Mouse (Mus musculus) adrenal gland, adult 8-10 months (tissue): ENCODE results near the gene Sema4b. TPM values are rescaled to one million over a fixed set of nuclear protein-coding genes. Genes with fewer than 3 reads are reported as not detected.
A peak's percentile ranks its signal among the peaks of the same experiment; 100 is the strongest.

Experiments
- DNase-seq: peaks from one replicate; pipeline ENCODE4 v3.0.0; 2022
- total RNA-seq, 4 experiments: library from RNA; stranded (reverse); gene quantifications; 2 replicates each; pipeline ENCODE4 v1.2.4; 2022

Sema4b gene
- total RNA-seq, 4 experiments from 2014 or later: 58.6 to 86.9 (median 67.8) TPM

GRCm38 (mm10) chr7:80220237-80220797 is 33.7 kb downstream of the Sema4b start:
- DNase-seq: no peak

- no peak for DNase-seq
Measured at GRCm38 (mm10) chr7:80221179-80221750, 34.6 kb downstream of the Sema4b start.

GRCm38 (mm10) chr7:80227065-80227464 is 40.4 kb downstream of the Sema4b start:
- DNase-seq: no peak

- DNase-seq: no peak
Measured at GRCm38 (mm10) chr7:80230196-80230595, 43.6 kb downstream of the Sema4b start.

GRCm38 (mm10) chr7:80231971-80232488 is 45.4 kb downstream of the Sema4b start:
- DNase-seq: peak; percentile 54

GRCm38 (mm10) chr7:80232489-80233029 is 45.9 kb downstream of the Sema4b start, which contains the start of the genes Cib1 and Gdpgp1:
Cib1 (minus strand) TSS chr7:80232813.
Gdpgp1 (plus strand) TSS chr7:80232865.
- peak; percentile 95 for DNase-seq

GRCm38 (mm10) chr7:80233799-80234198 is 47.2 kb downstream of the Sema4b start:
- no peak for DNase-seq

GRCm38 (mm10) chr7:80238542-80238941 is 51.9 kb downstream of the Sema4b start:
- DNase-seq: no peak

GRCm38 (mm10) chr7:80241661-80242060 is 55.0 kb downstream of the Sema4b start:
- DNase-seq: no peak

- no peak for DNase-seq
Measured at GRCm38 (mm10) chr7:80244851-80245250, 58.2 kb downstream of the Sema4b start.

GRCm38 (mm10) chr7:80246148-80246721 is 59.6 kb downstream of the Sema4b start, which contains the start of gene Ttll13:
Ttll13 (plus strand) TSS chr7:80246376.
- peak; percentile 97 for DNase-seq

- no peak for DNase-seq
Measured at GRCm38 (mm10) chr7:80246859-80247258, 60.2 kb downstream of the Sema4b start.

GRCm38 (mm10) chr7:80252437-80252836 is 65.8 kb downstream of the Sema4b start:
- DNase-seq: no peak

- DNase-seq: no peak
Measured at GRCm38 (mm10) chr7:80252886-80253285, 66.2 kb downstream of the Sema4b start.

- DNase-seq: no peak
Measured at GRCm38 (mm10) chr7:80255981-80256380, 69.3 kb downstream of the Sema4b start.

- no peak for DNase-seq
Measured at GRCm38 (mm10) chr7:80257706-80258105, 71.1 kb downstream of the Sema4b start.

GRCm38 (mm10) chr7:80260625-80261371 is 74.2 kb downstream of the Sema4b start, which contains the start of gene Ngrn:
Ngrn (plus strand) TSS chr7:80261215.
- peak; percentile 78 for DNase-seq

GRCm38 (mm10) chr7:80261372-80261990 is 74.8 kb downstream of the Sema4b start:
- no peak for DNase-seq

GRCm38 (mm10) chr7:80264606-80265005 is 78.0 kb downstream of the Sema4b start:
- peak; percentile 56 for DNase-seq

- DNase-seq: no peak
Measured at GRCm38 (mm10) chr7:80267764-80268163, 81.1 kb downstream of the Sema4b start.

- DNase-seq: peak; percentile 94
Measured at GRCm38 (mm10) chr7:80268897-80269750, 82.5 kb downstream of the Sema4b start, which contains the start of gene Vps33b. Vps33b (plus strand) TSS chr7:80269649.
